Mouse (Mus musculus) cortical plate, adult 2 months (tissue): ENCODE measurements around the gene Adgrg2.

Experiments used
- CTCF ChIP-seq: fragments of 200-500 bp; IDR thresholded peaks from 2 replicates; pipeline ENCODE4 v1.5.1; 2011; ENCODE audit warnings: mild to moderate bottlenecking, control low read depth, low read length; ENCODE audit not compliant: insufficient read depth; ENCODE audit errors: extremely low read depth
- POLR2A ChIP-seq: fragments of 200-500 bp; IDR thresholded peaks from 2 replicates; pipeline ENCODE4 v1.6.1; 2011; ENCODE audit warnings: mild to moderate bottlenecking, low read length, control low read depth; ENCODE audit not compliant: insufficient read depth; ENCODE audit errors: extremely low read depth

GRCm38 (mm10) chrX:160502048-160503041 lies 111.9 kb downstream of the Adgrg2 start, which contains the start of gene Phka2:
- no peak for TF ChIP-seq CTCF
- TF ChIP-seq POLR2A: peak; percentile 43; the same call in 1 of the 2 replicates
